Mouse (Mus musculus) hematopoietic stem cell, adult 5-6 weeks (primary cell): ENCODE results near the gene Rhbdd2. TPM values are rescaled to one million over a fixed set of nuclear protein-coding genes. Genes with fewer than 3 reads are reported as not detected.
A peak's percentile ranks its signal among the peaks of the same experiment; 100 is the strongest.

Source experiments
- ATAC-seq, 2 experiments: fragments of 125-278 bp in 1 of 2; replicated peaks in 1 of 2; 2 replicates each; pipeline ENCODE4 v1.8.0; 2016 to 2017; ENCODE audit warnings: inconsistent platforms in 2 of 2, mild to moderate bottlenecking in 2 of 2, moderate number of reproducible peaks in 2 of 2, low read depth in 1 of 2, moderate TSS enrichment in 1 of 2; ENCODE audit not compliant: low FRiP score in 2 of 2, poor library complexity in 2 of 2, severe bottlenecking in 2 of 2, insufficient read depth in 1 of 2, low TSS enrichment in 1 of 2
- total RNA-seq: library from RNA; stranded (forward); fragments of 172-1452, 232-1000 nt; gene quantifications from 2 replicates; pipeline ENCODE4 v1.2.3, GENCODE M21; 2017

Rhbdd2 gene
- total RNA-seq, 1 experiment from 2014 or later: 13.4 TPM

GRCm38 (mm10) chr5:135641028-135641427 is 8.6 kb downstream of the Rhbdd2 start:
- no peak for ATAC-seq

- peak; percentile 46 to 60; a peak in 3 of 4 replicates for ATAC-seq
Observed at GRCm38 (mm10) chr5:135642686-135643551, 10.5 kb downstream of the Rhbdd2 start.

GRCm38 (mm10) chr5:135643552-135643842 is 11.1 kb downstream of the Rhbdd2 start:
- ATAC-seq: no peak

GRCm38 (mm10) chr5:135643869-135644268 is 11.5 kb downstream of the Rhbdd2 start:
- ATAC-seq: no peak

- no peak for ATAC-seq
Observed at GRCm38 (mm10) chr5:135645330-135645729, 12.9 kb downstream of the Rhbdd2 start.

- ATAC-seq: no peak
Observed at GRCm38 (mm10) chr5:135646038-135646437, 13.6 kb downstream of the Rhbdd2 start.

GRCm38 (mm10) chr5:135648461-135649308 is 16.3 kb downstream of the Rhbdd2 start:
- ATAC-seq: no peak; a peak in 1 of 4 replicates

- ATAC-seq: no peak
Observed at GRCm38 (mm10) chr5:135649309-135649633, 16.9 kb downstream of the Rhbdd2 start.

GRCm38 (mm10) chr5:135651536-135651935 is 19.1 kb downstream of the Rhbdd2 start:
- no peak for ATAC-seq

- no peak for ATAC-seq
Observed at GRCm38 (mm10) chr5:135653209-135653608, 20.8 kb downstream of the Rhbdd2 start.

GRCm38 (mm10) chr5:135656046-135656445 is 23.6 kb downstream of the Rhbdd2 start:
- no peak for ATAC-seq

GRCm38 (mm10) chr5:135657128-135657527 is 24.7 kb downstream of the Rhbdd2 start:
- no peak; a peak in 1 of 4 replicates for ATAC-seq

- ATAC-seq: peak; percentile 12 to 32; a peak in 1 of 4 replicates
Observed at GRCm38 (mm10) chr5:135657703-135658373, 25.4 kb downstream of the Rhbdd2 start.

- no peak for ATAC-seq
Observed at GRCm38 (mm10) chr5:135659956-135660355, 27.5 kb downstream of the Rhbdd2 start.

GRCm38 (mm10) chr5:135660535-135660934 is 28.1 kb downstream of the Rhbdd2 start:
- no peak for ATAC-seq

- no peak for ATAC-seq
Observed at GRCm38 (mm10) chr5:135666890-135667289, 34.5 kb downstream of the Rhbdd2 start.

GRCm38 (mm10) chr5:135668071-135668470 is 35.7 kb downstream of the Rhbdd2 start:
- no peak for ATAC-seq

- ATAC-seq: peak; percentile 75 to 79
Observed at GRCm38 (mm10) chr5:135669741-135670275, 37.4 kb downstream of the Rhbdd2 start, which contains the start of gene Por. Gene Por (plus strand): TSS chr5:135670033.
